Mouse (Mus musculus) hindbrain, postnatal 0 days (tissue): ENCODE measurements around the gene Rps15a. TPM values are rescaled to one million over a fixed set of nuclear protein-coding genes. Genes with fewer than 3 reads are reported as not detected.

Source experiments
- ATAC-seq: fragments of 200-750 bp; cut with Nextera tagmentation; 2 replicates; pipeline ENCODE4 v1.8.0; 2017; ENCODE audit warnings: mild to moderate bottlenecking, moderate TSS enrichment, moderate library complexity
- DNase-seq: peaks from one replicate; pipeline ENCODE4 v3.0.0-alpha.2; 2015; ENCODE audit warnings: low spot score
- H3K27ac ChIP-seq: fragments of 300-500 bp; sonication (generic); 2 replicates; pipeline ENCODE4 v1.5.1; 2014; ENCODE audit warnings: mild to moderate bottlenecking
- H3K27me3 ChIP-seq: fragments of 300-500 bp; sonication (generic); 2 replicates; pipeline ENCODE4 v1.6.1; 2014; ENCODE audit warnings: low read length, mixed read lengths; ENCODE audit not compliant: insufficient read depth
- H3K36me3 ChIP-seq: fragments of 300-500 bp; sonication (generic); 2 replicates; pipeline ENCODE4 v1.6.1; 2014; ENCODE audit warnings: low read length, mixed read lengths; ENCODE audit not compliant: insufficient read depth
- H3K4me1 ChIP-seq: fragments of 300-500 bp; sonication (generic); 2 replicates; pipeline ENCODE4 v1.6.1; 2014; ENCODE audit warnings: antibody characterized with exemption, low read length, mixed read lengths; ENCODE audit not compliant: insufficient read depth
- H3K4me2 ChIP-seq: fragments of 300-500 bp; sonication (generic); 2 replicates; pipeline ENCODE4 v1.6.1; 2014; ENCODE audit warnings: low read depth, mild to moderate bottlenecking, low read length, moderate library complexity, mixed read lengths
- H3K4me3 ChIP-seq: fragments of 300-500 bp; sonication (generic); 2 replicates; pipeline ENCODE4 v1.5.1; 2014; ENCODE audit warnings: low read length
- H3K9ac ChIP-seq: fragments of 300-500 bp; sonication (generic); replicated peaks from 2 replicates; pipeline ENCODE4 v1.6.1; 2014; ENCODE audit warnings: mild to moderate bottlenecking, low read length, moderate library complexity, mixed read lengths
- H3K9me3 ChIP-seq: fragments of 300-500 bp; sonication (generic); 2 replicates; pipeline ENCODE4 v1.6.1; 2016; ENCODE audit warnings: low read length, mixed read lengths
- CTCF ChIP-seq: IDR thresholded peaks from 2 replicates; pipeline ENCODE4 v1.5.1; 2016; ENCODE audit warnings: antibody characterized with exemption, control low read depth, low read depth
- WGBS: fragments of 180-500 bp; shearing (Covaris S2); extraction: QIAGEN DNeasy Blood & Tissue Kit; methylation state at CpG from one replicate; pipeline ENCODE4 v1.1.7; 2014; 5-methylcytosine and 5-hydroxymethylcytosine counted together
- polyA plus RNA-seq: library from polyadenylated mRNA; unstranded; fragments of >200 nt; fragmentation: Nextera tagmentation; extraction: Ambion mirVana; gene quantifications from 2 replicates; pipeline ENCODE4 v1.2.1, GENCODE M21; 2015
- total RNA-seq: library from RNA; depleted of rRNA; stranded (reverse); fragments of >200 nt; gene quantifications from 2 replicates; pipeline ENCODE4 v1.2.3, GENCODE M21; 2014

Rps15a gene
- total and polyA plus RNA-seq, 2 experiments from 2014 or later, result 132 to 402 TPM

DNA sequence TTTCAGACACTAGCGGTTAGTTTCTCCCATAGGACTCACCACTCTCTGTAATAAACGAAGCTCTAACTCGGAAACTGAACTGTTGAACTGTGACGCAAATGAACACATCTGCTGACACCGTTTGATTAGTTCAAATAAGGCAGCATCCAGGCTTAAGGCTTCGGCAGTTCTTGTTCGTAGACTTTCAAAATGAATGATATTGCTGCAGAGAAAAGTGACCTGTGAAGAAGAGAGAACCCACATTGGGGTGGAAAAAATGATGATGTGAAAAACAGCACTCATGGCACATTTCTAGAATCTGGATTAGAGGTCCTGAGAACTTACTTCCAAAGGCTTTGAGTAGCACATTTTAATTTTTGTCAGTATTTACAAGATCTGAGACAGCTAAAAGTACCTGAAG, 25.3 kb upstream of the Rps15a start:
- DNase-seq, result no peak
- 92% methylated on average over 7 of the region's 7 CpGs for WGBS
- Histone ChIP-seq H3K36me3 (peaks cover 50% of the 10 kb centered on the region), H3K27ac (no peak overlapping the region), H3K4me3 (no peak overlapping the region), H3K27me3 (no peaks in the 10 kb centered on the region), H3K4me2 (no peak overlapping the region), H3K9ac (no peak overlapping the region), H3K4me1 (no peaks in the 10 kb centered on the region), H3K9me3 (no peaks in the 10 kb centered on the region)
- no peak for TF ChIP-seq CTCF
- no peak for ATAC-seq

DNA sequence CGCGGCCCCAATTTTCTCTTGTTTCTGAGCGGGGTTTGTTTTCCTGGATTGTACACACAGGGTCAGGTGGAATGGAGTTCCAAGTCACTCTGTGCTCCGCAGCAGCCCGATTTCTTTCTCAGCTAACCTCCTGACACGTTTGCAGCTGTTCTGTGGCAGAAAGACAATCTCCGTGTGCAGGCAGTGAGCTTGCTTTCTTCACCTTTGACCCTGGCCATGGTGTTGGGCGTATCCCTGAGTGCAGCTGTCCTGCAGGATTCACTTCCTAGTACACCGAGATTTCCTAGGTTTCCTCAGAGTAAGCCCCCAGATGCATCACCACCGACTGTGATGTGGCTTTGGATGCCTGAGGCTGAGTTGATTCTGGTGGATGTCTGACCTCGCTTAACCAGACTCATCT, 19.1 kb upstream of the Rps15a start:
- no peak for TF ChIP-seq CTCF
- H3K4me2 ChIP-seq, result no peak overlapping the region
- H3K4me1 ChIP-seq, result no peaks in the 10 kb centered on the region
- H3K36me3 ChIP-seq, result peaks cover 39% of the 10 kb centered on the region
- ATAC-seq (no peak), DNase-seq (no peak)
- H3K27me3 ChIP-seq, result no peaks in the 10 kb centered on the region
- no peak overlapping the region for H3K4me3 ChIP-seq
- H3K9me3 ChIP-seq, result no peaks in the 10 kb centered on the region
- 68% methylated on average over 11 of the region's 11 CpGs for WGBS
- no peak overlapping the region for H3K27ac ChIP-seq
- no peak overlapping the region for H3K9ac ChIP-seq

DNA sequence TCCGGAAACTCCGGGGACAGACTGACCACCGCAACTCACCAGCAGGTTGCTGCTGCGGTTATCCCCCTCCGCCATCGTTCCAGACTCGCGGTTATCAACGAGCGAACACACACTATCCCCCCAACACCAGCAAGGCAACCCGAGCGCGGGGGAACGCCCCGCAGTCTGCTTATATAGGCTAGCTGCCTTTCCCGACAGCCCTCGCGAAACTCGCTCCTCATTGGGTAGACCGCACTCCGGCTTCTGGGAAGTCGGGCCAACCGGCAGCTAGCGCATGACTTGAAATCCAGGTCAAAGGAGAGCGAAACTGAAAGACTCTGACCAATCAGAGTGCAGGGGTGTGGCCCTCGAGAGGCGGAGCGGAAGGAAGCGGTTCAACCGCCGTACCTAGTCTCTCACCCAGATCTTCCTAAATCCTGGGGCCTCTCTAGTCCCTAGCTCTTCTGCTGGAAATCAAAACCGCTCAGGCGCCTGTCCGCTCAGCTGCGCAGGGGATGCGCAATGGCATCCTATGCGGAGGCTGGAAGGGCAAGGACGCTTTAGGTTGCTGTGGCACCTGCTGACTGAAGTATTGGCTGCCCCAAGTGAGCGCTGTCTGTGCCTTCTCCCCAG, 13.5 kb upstream of the Rps15a start, which contains the start of gene Arl6ip1:
TSS of gene Arl6ip1 (minus strand) at position 233 of the 612 bp plus-strand sequence.
- ATAC-seq (peak; percentile 99), DNase-seq (peak; percentile 99)
- peaks cover 2% of the 10 kb centered on the region; the same call in 1 of the 2 replicates for H3K36me3 ChIP-seq
- no peak; the same call in 1 of the 2 replicates for TF ChIP-seq CTCF
- peak within 1 kb of the TSS; percentile 85 for H3K4me2 ChIP-seq
- peak within 1 kb of the TSS; percentile 85 for H3K9ac ChIP-seq
- H3K27ac ChIP-seq, result peak within 1 kb of the TSS; percentile 90
- peak within 1 kb of the TSS; percentile 96 for H3K4me3 ChIP-seq
- H3K27me3 ChIP-seq, result no peaks in the 10 kb centered on the region
- WGBS, result under 1% methylated on average over 39 of the region's 39 CpGs
- H3K4me1 ChIP-seq, result peaks cover 14% of the 10 kb centered on the region; the same call in 1 of the 2 replicates
- H3K9me3 ChIP-seq, result no peaks in the 10 kb centered on the region

DNA sequence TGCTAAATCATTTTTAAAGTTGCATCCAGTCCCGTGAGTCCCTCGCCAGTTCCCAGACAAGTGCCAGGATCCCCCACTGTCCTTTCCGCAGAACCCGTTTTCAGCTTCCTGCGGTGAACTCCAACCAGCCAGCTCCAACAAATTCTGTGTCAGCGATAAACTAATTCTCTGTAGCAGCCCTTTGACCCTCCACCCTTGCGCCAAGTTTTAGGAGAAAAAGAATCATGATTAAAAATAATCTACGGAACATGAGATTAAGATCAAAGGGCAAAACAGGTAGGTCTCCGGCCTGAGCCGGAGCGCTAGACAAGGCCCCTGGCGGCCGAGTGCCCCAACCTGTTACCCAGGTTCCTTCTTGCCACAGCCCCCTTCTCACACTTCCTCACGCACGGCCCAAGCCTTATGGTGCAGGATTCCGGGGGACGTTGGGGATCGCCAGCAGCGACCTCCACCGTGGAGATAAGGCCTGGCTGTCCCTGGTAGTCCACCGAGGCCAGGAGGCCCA, 13.0 kb upstream of the Rps15a start:
- DNase-seq, result no peak
- H3K4me1 ChIP-seq, result peaks cover 14% of the 10 kb centered on the region; the same call in 1 of the 2 replicates
- 0% methylated on average over 21 of the region's 21 CpGs for WGBS
- no peak for TF ChIP-seq CTCF
- H3K27me3 ChIP-seq, result no peaks in the 10 kb centered on the region
- H3K36me3 ChIP-seq, result 0 out of 2 replicates have a peak, but pooled peaks cover 6% of the 10 kb centered on the region
- peak overlapping the region; percentile 90 for H3K27ac ChIP-seq
- peak overlapping the region; percentile 85 for H3K4me2 ChIP-seq
- peak overlapping the region; percentile 96 for H3K4me3 ChIP-seq
- no peaks in the 10 kb centered on the region for H3K9me3 ChIP-seq
- peak; percentile 80 for ATAC-seq
- H3K9ac ChIP-seq, result peak overlapping the region; percentile 85

DNA sequence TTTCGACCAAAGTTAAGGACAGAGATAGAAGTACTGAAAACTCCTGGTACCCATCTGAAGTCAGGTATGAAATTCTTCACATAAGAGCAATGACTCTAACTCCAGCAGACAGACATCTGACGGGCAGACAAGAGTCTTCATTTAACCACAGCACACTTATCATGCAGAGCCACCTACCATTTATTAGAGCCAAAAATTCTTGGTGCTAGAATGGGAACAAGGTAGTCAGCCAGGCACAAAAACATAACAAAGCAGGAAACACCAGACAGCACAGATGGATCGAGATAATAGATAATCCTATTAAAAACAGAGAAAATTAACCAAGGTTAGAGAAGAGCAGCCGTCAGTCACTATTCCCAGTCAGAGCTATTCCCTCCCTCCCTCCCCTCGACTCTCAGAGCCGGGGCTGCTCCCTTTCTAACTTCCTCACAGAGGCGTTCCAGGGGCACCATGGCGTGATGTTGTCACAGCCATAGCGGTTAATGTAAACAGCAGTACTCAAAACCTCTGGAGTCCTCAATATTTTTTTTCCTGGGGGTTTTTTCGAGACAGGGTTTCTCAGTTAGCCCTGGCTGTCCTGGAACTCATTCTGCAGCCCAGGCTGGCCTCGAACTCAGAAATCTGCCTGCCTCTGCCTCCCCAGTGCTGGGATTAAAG, 10.4 kb upstream of the Rps15a start:
- 70% methylated on average over 11 of the region's 11 CpGs for WGBS

DNA sequence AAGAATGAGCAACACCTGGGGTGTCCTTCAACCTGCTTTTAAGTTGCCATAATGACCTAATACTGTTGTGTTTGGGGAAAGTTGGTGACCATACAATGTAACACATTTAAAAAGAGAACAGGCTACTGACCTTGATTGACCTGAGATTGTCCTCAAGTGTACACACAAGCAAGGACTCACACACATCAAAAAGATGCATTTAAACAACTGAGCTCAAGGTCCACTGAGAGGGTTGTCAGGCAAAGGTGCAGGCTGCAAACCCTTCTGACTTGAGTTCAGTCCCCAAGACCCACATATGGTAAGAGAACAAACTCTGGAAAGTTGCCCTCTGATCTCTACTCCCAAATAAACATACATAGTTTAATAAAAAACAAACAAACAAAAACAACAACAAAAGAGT, 9.7 kb upstream of the Rps15a start:
- H3K4me2 ChIP-seq, result no peak overlapping the region
- peaks cover 17% of the 10 kb centered on the region; the same call in 1 of the 2 replicates for H3K36me3 ChIP-seq
- H3K9ac ChIP-seq, result no peak overlapping the region
- no peaks in the 10 kb centered on the region for H3K27me3 ChIP-seq
- ATAC-seq, result no peak
- no peak for DNase-seq
- no peak overlapping the region for H3K4me3 ChIP-seq
- TF ChIP-seq CTCF, result no peak
- no peaks in the 10 kb centered on the region for H3K9me3 ChIP-seq
- H3K27ac ChIP-seq, result no peak overlapping the region
- H3K4me1 ChIP-seq, result peaks cover 14% of the 10 kb centered on the region; the same call in 1 of the 2 replicates

More for the DNA sequence above, 10.4 kb upstream of the Rps15a start:
- Histone ChIP-seq H3K4me3 (no peak overlapping the region), H3K4me1 (peaks cover 14% of the 10 kb centered on the region; the same call in 1 of the 2 replicates), H3K27me3 (no peaks in the 10 kb centered on the region), H3K9ac (no peak overlapping the region), H3K36me3 (peaks cover 14% of the 10 kb centered on the region; the same call in 1 of the 2 replicates), H3K9me3 (no peaks in the 10 kb centered on the region), H3K4me2 (no peak overlapping the region), H3K27ac (no peak overlapping the region)
- DNase-seq (no peak), ATAC-seq (no peak)
- TF ChIP-seq CTCF, result no peak
